Mouse (Mus musculus): ENCODE results near the gene Daxx. TPM values are rescaled to one million over a fixed set of nuclear protein-coding genes. Genes with fewer than 3 reads are reported as not detected.
A peak's percentile ranks its signal among the peaks of the same experiment; 100 is the strongest.

The Daxx gene
- total RNA-seq, 4 experiments from 2014 or later, result 24.0 to 31.9 (median 27.1) TPM

DNA sequence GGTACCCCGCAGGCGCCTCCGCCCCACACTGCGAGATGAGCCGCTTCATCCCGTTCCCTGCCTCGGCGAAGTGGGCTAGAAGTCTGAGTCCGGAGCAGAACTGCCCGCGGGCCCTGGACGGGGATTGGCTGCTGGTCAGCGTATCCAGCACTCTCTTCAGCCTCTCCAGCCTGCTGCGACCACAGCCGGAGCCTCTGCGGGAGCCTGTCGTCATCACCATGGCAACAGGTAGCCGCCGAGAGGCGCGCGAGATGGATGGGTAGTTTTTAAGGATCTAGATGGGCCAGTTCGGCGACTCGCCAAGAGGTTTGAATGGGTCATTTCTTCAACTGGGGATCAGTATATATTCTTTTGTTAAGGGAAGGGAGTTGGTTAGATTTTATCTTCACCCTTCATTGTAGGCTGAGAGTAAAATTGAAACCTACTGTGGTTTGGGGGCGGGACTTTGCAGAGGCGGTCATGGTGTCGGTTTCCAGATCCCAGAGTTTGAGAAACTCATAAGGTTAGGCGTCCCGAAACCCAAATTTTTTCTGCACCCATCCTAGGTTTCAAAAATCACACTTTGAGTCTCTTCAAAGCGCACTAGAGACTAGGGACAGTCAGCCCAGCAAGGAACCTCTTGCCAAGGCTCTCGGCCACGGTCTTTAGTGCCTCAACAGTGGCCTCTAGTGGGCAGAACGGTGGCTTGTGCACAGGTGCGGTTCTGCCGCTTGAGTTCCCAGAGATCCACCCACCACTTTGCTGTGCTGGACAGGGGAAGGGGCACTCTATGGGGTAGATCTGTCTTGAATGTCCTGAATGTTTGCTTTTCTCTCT is 11.3 kb downstream of the Daxx start:
- peak; percentile 67 to 72 for DNase-seq (ENCODE audit: low spot score in 2 of 2)

DNA sequence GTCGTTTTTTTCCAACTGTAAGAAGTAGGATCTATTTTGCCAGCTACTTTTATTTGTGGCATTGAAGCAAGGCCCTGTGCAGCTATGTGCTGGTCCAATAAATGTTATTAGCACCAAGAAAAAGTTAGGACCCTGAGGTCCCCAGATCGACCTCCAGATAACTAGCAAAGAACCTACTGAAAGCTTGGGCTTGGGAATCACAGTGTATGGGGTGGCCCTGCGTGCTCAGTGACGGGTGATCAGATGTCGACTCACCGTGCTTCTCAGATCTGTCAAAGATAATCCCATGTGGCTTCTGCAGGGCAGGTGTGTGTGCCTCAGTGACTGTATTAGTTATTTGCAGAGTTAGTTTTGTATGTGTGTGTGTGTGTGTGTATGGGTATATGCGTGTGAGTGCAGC is 12.1 kb downstream of the Daxx start:
- DNase-seq (ENCODE audit: low spot score in 2 of 2), result peak in 1 of 2 experiments; percentile 8

DNA sequence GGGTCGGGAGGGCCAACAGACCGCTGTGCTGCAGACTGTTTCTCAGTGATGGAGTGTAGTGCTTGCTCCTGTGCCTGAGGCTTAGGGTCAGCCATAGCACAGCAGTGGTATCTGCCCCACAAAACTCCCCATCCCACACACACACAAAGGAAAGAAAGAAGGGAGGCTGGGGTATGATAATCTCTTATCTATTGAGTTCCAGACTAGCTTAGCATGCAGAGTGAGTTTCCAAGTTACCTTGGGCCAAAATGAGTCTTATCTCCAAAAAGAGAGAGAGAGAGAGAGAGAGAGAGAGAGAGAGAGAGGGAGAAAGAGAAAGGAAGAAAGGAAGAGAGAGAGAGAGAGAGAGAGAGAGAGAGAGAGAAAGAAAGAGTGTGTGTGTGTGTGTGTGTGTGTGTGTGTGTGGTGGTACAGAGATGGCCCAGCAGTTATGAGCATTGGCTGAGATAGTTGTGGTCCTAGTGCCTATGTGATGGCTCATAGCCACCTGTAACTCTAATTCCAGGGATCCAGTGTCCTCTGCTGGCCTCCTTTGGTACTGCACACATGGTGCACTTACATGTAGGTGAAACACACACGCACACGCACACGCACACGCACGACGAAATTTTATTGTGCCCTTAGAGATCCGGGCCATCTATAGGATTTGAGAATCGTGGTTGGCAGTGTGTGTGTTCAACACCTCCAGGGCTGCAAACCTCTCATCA is 15.5 kb downstream of the Daxx start:
- DNase-seq (ENCODE audit: low spot score in 2 of 2), result no peak

DNA sequence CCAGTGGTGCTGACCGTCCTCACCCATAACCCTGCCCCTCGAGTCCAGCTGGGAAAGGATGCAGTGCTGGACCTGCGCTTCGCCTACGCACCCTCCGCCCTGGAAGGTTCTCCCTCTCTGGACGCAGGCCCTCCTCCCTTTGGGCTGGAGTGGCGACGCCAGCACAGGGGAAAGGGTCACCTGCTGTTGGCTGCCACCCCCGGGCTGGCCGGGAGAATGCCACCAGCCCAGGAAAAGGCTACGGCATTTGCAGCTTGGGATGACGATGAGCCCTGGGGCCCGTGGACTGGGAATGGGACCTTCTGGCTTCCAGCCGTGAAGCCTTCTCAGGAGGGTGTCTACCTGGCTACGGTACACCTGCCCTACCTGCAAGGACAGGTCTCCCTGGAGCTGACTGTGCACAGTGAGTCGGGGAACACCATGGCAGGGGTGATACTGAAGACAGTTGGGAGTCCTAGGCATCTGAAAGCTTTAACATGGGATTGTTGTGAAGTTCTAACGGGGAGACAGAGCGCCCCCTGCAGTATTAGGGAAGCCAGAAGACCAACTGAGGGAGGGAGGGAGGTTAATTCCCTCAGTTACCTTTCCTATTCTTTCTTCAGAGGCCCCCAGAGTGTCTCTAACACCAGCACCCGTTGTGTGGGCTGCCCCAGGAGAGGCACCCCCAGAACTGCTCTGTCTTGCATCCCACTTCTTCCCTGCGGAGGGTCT is 16.3 kb downstream of the Daxx start:
- no peak for DNase-seq (ENCODE audit: low spot score in 2 of 2)

DNA sequence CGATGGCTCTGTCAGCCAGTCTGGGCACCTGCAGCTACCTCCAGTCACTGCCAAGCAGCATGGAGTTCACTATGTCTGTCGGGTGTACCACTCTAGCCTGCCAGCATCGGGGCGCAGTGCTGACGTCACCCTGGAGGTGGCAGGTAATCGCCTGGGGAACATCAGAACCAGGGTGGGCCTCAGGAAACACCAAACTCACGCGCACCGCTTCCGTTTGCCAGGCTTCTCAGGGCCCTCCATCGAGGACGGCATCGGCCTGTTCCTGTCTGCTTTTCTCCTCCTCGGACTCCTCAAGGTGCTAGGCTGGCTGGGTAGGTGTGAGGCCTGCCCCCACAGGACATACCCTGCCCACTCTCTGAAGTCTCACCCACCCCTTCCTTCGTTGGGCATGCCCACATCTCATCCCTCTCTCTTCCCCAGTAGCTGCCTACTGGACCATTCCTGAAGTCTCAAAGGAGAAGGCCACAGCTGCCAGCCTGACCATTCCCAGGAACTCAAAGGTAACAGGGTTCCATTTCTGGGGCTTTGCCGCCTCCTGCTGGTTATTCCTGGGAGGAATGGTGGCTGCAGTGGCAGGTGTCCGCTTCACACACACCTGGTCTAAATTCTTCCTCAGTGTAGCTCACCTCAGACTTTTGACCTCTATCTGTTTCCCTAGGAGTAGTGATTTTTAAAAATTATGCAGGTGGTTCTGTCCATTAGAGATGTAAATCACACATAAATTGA is 17.2 kb downstream of the Daxx start:
- no peak for DNase-seq (ENCODE audit: low spot score in 2 of 2)

DNA sequence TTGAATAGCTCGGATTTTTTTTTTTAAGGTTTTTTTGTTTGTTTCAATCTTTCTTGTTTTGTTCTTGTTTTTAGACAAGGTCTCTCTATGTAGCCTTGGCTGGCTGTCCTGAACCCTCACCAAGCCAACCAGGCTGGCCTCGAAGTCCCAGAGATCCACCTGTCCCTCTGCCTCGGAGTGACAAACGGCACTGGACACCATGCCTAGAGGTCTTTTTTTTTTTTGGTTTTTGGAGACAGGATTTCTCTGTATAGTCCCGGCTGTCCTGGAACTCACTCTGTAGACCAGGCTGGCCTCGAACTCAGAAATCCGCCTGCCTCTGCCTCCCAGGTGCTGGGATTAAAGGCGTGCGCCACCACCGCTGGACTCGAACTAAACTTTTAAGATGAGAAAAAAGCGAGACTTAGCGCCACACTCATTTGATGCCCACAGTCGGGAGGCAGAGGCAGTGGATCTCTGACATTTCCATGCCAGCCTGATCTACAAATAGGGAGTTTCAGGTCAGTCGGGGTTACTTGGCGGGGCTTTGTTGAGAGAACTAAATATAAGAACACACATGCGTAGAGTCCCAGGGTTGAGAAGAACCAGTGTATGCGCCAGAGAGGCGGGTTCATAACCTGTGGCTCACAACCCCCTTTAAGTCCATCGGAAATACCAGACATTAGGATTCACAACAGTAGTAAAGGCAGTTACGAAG is 19.2 kb downstream of the Daxx start:
- no peak for DNase-seq (ENCODE audit: low spot score in 2 of 2)

DNA sequence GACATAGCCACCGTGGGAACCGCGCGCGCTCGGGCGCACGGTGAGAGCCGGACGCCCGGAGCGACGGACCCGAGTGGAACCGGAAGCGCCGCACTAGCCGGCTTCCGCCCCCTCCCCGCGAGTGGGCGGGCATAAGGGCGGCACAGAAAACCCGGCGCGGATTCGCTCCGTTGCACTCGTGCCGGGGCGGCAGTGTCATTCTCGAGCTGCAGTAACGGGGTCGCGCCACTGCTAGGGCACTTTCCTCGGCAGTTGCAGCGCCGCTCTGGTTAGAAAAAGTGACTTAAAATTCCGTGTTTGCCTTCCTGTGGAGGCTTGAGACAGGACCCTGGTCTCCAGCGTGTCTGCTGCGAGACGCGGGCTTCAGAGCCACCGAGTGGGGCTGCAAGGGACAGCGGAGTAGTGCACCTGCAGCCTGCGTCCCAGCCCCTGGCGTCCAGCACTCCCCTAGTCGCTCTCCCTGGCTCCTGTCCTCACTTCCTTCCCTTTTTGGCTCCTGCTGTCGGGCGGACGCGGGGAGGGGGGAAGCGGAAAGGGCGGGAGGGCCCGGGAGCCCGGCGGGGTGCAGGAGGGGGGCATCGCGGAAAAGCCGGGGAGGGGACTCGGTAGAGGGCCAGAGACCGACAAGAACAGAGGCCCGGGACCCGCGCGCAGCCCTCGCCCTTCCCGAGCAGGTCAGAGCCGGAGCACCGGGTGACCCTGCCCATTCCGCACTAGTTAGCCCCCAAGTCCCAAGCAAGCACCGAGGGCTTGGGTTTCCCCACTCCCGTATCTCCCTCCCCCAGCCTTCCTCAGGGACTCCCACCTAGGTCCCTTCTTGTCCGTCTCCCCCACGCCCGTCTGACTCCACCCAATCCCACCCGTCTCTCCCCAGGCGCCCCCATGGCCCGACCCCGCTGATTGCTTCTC is 20.4 kb downstream of the Daxx start, which contains the start of gene Rgl2:
TSS of gene Rgl2 (plus strand) at position 173 of the 909 bp plus-strand sequence.
- DNase-seq (ENCODE audit: low spot score in 2 of 2), result peak; percentile 87 to 89

DNA sequence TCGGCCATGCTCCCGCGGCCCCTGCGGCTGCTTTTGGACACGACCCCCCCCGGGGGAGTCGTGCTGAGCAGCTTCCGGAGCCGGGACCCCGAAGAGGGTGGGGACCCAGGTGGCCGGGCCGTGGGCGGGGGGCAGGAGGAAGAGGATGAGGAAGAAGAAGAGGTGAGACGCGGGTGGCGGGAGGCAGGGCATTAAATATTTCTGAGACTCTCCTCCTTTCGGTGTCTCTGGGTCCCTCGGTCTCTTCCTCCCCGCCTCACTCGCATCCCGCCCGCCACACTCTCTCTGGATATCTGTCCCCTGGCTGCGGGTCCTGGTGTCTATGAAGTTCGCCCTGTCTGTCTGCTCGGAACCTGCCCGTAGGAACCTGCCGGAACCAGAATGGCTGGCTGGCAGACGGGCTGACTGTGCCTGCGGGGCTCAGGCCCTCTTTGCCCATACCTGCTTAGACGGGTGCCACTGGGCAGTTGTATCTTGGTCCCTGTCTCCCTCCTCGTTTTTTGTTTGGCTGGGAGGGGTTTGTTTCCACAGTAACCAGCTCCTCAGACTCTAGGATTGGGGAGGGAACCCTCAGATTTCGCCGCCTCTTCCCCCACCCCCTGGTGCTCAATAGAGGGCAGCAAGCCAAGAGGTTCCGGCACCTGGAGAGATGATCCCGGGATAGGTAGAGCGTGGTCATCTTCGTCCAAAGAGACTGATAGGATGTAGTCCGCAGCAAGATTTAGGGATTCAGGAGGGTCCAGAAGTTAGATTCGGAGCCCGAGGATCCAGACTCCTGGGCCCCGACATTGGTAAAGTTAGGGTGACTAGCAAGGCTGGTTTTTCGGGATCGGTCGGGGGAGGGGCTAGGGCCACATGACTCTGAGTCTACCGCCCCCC is 21.3 kb downstream of the Daxx start:
- peak in 1 of 2 experiments; percentile 68 for DNase-seq (ENCODE audit: low spot score in 2 of 2)

DNA sequence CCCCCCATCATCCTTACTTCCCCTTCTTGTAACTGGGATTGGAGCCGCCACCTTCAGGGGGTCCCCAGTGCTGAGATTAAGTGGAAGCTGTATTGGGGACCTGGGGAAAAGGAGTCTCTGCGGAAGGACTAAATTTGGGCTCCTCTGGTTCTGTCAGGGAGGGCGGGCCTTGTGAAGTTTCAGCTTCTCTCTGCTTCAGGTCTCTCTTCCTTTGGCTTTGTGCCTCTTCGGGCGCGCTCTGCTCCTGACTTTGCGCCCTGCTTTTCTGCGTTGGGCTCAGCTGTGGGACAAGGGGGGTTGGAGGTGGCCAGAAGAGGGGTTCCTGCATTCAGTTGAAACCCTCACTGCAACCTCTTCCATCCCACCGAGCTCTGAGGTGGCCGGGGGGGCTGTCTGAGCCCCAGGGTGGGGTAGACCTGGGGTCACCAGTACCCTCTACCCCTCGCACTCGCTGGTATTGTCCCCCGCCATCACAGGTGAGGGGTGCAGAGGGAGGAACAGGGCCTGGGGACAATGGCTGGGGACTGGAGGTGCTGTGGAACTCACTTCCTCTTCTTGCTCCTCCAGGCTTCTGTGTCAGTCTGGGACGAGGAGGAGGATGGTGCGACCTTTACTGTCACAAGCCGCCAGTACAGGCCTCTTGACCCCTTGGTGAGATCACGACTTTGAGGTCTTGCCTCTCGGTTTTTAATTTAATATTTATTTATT is 22.1 kb downstream of the Daxx start:
- DNase-seq (ENCODE audit: low spot score in 2 of 2), result peak in 1 of 2 experiments; percentile 22

DNA sequence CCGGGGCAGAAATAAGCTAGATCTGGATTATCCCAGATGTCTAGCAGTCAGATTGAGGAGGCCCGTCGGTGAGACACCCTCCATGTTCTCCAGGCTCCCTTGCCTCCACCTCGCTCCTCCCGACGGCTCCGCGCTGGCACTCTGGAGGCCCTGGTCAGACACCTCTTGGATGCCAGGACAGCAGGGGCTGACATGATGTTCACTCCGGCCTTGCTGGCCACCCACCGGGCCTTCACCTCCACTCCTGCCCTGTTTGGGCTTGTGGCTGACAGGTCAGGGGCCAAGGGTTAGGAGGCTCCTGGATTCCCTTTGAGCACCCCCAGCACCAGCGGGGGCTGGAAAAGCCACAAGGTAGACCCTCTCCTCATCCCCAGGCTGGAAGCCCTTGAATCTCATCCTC is 22.7 kb downstream of the Daxx start:
- DNase-seq (ENCODE audit: low spot score in 2 of 2), result peak in 1 of 2 experiments; percentile 22

DNA sequence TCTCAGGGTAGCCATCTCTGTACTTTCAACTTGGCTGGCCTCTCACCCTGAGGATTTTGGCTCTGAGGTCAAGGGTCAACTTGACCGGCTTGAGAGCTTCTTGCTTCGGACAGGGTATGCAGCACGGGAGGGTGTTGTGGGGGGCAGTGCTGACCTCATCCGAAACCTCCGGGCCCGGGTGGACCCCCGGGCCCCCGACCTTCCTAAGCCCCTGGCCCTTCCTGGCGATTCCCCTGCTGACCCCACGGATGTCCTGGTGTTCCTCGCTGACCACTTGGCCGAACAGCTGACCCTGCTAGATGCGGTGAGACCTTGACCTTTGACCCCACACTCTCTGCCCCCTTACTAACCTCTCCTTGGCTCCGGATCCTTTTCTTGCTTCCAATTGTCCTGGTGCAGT is 23.2 kb downstream of the Daxx start:
- no peak for DNase-seq (ENCODE audit: low spot score in 2 of 2)

DNA sequence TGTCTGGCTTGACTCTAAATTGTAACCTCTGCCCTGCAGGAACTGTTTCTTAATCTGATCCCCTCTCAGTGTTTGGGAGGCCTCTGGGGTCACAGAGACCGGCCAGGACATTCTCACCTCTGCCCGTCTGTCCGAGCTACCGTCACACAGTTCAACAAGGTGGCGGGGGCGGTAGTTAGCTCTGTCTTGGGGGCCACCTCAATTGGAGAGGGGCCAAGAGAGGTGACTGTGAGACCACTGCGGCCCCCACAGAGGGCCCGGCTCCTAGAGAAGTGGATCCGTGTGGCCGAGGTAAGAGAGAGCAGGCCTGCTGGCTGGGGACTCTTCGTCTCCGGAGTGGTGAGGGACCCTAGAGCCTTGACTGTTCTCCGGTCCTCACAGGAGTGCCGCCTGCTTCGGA is 23.8 kb downstream of the Daxx start:
- peak in 1 of 2 experiments; percentile 17 for DNase-seq (ENCODE audit: low spot score in 2 of 2)

DNA sequence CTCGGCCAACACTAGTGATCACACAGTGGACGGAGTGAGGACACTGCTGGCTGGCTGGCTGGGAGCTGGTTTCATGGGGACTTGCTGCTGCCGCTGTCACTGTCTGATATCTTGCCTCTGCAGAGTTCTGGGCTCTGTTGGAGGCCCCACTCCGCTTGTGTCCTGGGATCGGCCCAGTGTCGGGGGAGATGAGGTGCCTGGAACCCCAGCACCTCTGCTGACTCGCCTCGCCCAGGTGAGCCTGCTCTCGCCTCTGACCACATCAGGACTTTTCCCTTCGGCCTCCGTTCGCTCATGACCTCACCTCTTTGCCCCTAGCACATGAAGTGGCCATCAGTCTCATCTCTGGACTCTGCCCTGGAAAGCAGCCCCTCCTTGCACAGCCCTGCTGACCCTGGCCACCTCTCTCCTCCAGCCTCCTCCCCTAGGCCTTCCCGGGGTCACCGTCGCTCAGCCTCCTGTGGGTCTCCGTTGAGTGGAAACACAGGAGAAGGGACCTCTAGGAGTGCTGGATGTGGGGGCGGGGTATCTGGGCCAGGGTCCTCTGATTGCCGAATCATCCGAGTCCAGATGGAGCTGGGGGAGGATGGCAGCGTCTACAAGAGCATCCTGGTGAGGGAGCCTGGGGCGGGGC is 26.3 kb downstream of the Daxx start:
- no peak for DNase-seq (ENCODE audit: low spot score in 2 of 2)

DNA sequence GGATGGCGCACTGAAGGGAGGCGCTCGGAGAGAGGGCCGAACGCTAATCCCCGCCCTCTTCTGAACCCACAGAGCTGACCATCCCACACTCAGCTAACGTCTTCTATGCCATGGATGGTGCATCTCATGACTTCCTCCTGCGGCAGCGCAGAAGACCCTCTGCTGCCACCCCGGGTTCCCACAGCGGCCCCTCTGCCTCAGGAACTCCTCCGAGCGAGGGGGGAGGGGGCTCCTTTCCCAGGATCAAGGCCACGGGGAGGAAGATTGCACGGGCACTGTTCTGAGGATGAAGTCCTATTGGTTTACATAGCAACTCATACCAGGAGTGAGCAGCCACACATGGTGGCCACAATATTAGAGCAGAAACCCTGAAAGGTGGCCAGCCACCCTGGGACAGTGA is 27.8 kb downstream of the Daxx start:
- no peak for DNase-seq (ENCODE audit: low spot score in 2 of 2)

DNA sequence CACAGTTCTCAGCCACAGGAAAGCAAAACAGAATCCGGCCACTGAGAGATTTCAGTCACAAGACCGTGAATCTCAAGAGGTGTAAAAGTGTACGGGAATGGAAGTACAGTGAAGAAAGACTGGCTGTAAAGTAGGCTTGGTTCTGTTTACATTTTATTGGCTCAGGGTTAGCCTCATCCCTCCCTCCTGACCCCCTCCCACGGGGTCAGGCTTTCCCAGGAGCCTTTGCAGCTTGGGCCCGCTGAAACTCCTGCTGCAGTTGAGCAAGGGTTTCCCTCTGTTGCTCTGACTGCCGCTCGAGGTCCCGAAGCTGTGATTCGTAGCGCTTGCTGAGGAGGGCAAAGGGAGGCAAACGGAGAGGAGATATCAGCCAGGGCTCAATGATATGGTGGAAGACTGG is 29.6 kb downstream of the Daxx start:
- no peak for DNase-seq (ENCODE audit: low spot score in 2 of 2)

DNA sequence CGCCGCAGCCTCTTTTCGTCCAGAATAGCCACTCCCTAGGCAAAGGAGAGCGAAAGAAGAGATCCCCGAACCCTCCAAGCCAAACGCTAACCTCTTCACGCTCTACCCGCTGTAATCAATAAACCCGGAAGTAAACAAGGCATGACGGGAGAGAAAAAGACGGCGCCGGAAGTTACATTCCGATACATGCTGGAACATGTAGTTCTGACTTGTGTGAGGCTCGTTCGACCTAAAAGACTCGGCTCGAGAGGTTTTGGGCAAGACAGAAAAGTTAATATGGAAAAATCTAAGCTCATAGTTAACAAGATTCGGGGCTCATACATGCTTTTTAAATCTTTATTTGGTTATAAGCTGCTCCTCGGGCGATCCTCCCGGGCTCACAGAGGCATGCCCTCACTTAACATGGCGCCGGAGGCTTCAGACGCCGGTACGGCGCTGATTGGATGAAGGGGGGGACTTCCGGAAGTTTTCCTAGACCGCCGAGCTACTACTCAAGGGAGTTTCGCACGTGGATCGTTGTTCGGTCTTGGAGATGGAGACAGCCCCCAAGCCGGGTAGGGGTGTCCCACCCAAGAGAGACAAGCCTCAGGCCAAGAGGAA is 31.1 kb downstream of the Daxx start, which contains the start of the genes Pfdn6 and Wdr46:
TSS of gene Pfdn6 (minus strand) at position 138 of the 600 bp plus-strand sequence.
TSS of gene Wdr46 (plus strand) at position 455 of the 600 bp plus-strand sequence.
- DNase-seq (ENCODE audit: low spot score in 2 of 2), result peak in 1 of 2 experiments; percentile 66

DNA sequence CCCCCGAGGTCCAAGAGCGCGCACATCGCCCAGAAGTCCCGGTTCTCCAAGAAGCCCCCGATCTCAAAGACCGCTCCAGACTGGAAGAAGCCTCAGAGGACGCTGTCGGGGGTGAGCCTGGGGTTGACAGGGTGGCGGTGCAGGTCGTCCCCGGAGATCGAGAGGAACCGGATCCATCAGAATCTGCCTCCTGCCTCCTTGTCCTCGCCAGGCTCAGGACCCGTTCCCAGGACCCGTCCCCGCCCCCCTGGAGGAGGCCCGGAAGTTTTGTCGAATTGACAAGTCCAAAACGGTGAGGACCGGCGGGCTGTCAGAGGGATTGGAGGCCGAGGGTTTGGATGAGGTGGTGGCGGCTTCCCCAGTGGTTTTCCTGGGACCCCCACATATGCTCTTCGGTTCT is 31.8 kb downstream of the Daxx start:
- DNase-seq (ENCODE audit: low spot score in 2 of 2), result no peak
